Mouse (Mus musculus) adrenal gland, adult 2 months (tissue): ENCODE measurements around the gene Chac1. TPM values are rescaled to one million over a fixed set of nuclear protein-coding genes. Genes with fewer than 3 reads are reported as not detected.

Experiments
- DNase-seq: peaks from one replicate; pipeline ENCODE4 v3.0.0; 2021
- polyA plus RNA-seq: library from polyadenylated mRNA; depleted of rRNA; stranded (reverse); fragments of >200 nt; gene quantifications from 2 replicates; pipeline ENCODE4 v1.2.3, GENCODE M21; 2012
- total RNA-seq, 2 experiments: library from RNA; stranded (reverse); gene quantifications; 2 replicates each; pipeline ENCODE4 v1.2.3; 2021

Gene Chac1
- total and polyA plus RNA-seq, 3 experiments = 3.1 to 28.4 (median 21.4) TPM

GRCm38 (mm10) chr2:119327942-119328526, 23.0 kb upstream of the Chac1 start:
- DNase-seq = no peak

- DNase-seq = no peak
Observed at GRCm38 (mm10) chr2:119328546-119328945, 22.5 kb upstream of the Chac1 start.

- no peak for DNase-seq
Observed at GRCm38 (mm10) chr2:119329123-119329817, 21.8 kb upstream of the Chac1 start.

GRCm38 (mm10) chr2:119330795-119331194, 20.2 kb upstream of the Chac1 start:
- DNase-seq = no peak

- no peak for DNase-seq
Observed at GRCm38 (mm10) chr2:119332177-119332661, 18.8 kb upstream of the Chac1 start.

GRCm38 (mm10) chr2:119334135-119334534, 16.9 kb upstream of the Chac1 start:
- no peak for DNase-seq

- DNase-seq = no peak
Observed at GRCm38 (mm10) chr2:119334964-119335525, 16.0 kb upstream of the Chac1 start.

- no peak for DNase-seq
Observed at GRCm38 (mm10) chr2:119335535-119335934, 15.5 kb upstream of the Chac1 start.

- no peak for DNase-seq
Observed at GRCm38 (mm10) chr2:119336002-119336401, 15.0 kb upstream of the Chac1 start.

GRCm38 (mm10) chr2:119336470-119336869, 14.6 kb upstream of the Chac1 start:
- no peak for DNase-seq

GRCm38 (mm10) chr2:119337425-119338265, 13.4 kb upstream of the Chac1 start:
- DNase-seq = peak; percentile 93

- no peak for DNase-seq
Observed at GRCm38 (mm10) chr2:119344537-119345138, 6.4 kb upstream of the Chac1 start.

GRCm38 (mm10) chr2:119353707-119354106, 2.7 kb downstream of the Chac1 start:
- DNase-seq = no peak

GRCm38 (mm10) chr2:119355089-119355488, 4.1 kb downstream of the Chac1 start:
- peak; percentile 59 for DNase-seq

- peak; percentile 30 for DNase-seq
Observed at GRCm38 (mm10) chr2:119355651-119356050, 4.6 kb downstream of the Chac1 start.

- DNase-seq = no peak
Observed at GRCm38 (mm10) chr2:119356310-119356709, 5.3 kb downstream of the Chac1 start.

- DNase-seq = no peak
Observed at GRCm38 (mm10) chr2:119356805-119357204, 5.8 kb downstream of the Chac1 start.

- no peak for DNase-seq
Observed at GRCm38 (mm10) chr2:119358249-119358648, 7.2 kb downstream of the Chac1 start.

GRCm38 (mm10) chr2:119359721-119360291, 8.8 kb downstream of the Chac1 start:
- no peak for DNase-seq

- no peak for DNase-seq
Observed at GRCm38 (mm10) chr2:119364969-119365368, 13.9 kb downstream of the Chac1 start.

- no peak for DNase-seq
Observed at GRCm38 (mm10) chr2:119367346-119367745, 16.3 kb downstream of the Chac1 start.

GRCm38 (mm10) chr2:119370116-119370515, 19.1 kb downstream of the Chac1 start:
- peak; percentile 81 for DNase-seq
